Mouse (Mus musculus): ENCODE data around the gene Ppp1r10.
"Not testable (repeated sequence)": the region's sequence is repeated elsewhere in the genome, so short reads cannot be mapped to it uniquely, and the experiment has no call there.

Gene Ppp1r10

GRCm38 (mm10) chr17:35930627-35931026, 14.4 kb downstream of the Ppp1r10 start:
- DNase-seq (ENCODE audit: low spot score) = no peak

DNA sequence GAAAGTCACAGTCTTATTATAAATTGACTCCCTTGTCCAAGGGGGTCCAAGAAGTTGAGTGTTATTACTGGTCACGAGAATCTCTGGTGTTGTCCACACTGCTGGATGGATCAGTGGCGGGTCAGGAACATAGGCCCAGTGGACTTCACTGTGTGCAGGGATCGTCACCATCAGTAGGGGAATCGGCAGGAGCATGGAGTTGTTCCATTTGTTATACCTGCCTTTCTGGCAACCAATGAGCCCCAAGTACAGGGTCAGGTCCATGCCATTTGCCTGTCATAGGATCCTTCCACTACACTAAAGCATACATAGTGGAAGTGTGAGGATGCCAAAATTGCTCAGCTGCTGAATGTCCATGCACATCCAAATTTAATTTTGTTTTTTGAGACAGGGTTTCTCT, 16.4 kb downstream of the Ppp1r10 start:
- no peak for DNase-seq (ENCODE audit: low spot score)

DNA sequence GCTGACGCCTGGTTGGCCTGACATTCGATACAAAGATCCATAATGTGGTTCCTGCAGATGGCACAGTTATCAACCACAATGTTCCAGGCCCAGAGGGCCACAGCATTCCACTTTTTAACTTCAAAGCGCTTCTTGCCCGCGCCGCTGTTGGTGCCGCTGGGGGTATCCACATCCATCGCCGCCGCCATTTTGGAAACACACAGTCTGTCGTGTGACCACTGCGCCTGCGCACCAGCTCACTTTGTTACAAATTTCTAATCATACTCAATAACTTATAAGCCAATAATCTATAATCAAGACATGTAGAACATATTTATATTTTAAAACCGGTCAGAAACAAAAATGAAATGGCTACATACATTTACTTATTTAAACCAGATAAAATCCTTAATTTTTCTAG, 19.5 kb downstream of the Ppp1r10 start:
- DNase-seq (ENCODE audit: low spot score) = not testable (repeated sequence)

- DNase-seq (ENCODE audit: low spot score) = no peak
Observed at GRCm38 (mm10) chr17:35937700-35938348, 21.6 kb downstream of the Ppp1r10 start.

DNA sequence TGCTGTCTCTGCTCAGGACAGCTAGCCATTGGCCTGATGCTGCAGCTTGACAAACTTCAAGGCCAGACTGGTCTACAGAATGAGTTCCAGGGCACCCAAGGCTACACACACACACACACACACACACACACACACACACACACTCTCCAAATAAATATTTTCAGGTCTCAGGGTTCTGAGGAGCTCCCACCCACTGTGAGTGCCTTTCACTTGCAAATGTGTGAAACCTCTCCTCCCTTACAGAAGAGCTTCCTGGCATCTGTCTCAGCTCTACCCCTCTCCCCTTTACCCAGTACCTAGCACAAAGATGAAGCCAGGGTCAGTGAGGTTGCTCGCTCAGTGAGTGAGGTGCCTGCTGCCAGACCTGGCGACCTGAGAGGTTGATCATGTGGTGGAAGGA, 22.9 kb downstream of the Ppp1r10 start:
- no peak for DNase-seq (ENCODE audit: low spot score)

GRCm38 (mm10) chr17:35939941-35940340, 23.7 kb downstream of the Ppp1r10 start:
- no peak for DNase-seq (ENCODE audit: low spot score)

DNA sequence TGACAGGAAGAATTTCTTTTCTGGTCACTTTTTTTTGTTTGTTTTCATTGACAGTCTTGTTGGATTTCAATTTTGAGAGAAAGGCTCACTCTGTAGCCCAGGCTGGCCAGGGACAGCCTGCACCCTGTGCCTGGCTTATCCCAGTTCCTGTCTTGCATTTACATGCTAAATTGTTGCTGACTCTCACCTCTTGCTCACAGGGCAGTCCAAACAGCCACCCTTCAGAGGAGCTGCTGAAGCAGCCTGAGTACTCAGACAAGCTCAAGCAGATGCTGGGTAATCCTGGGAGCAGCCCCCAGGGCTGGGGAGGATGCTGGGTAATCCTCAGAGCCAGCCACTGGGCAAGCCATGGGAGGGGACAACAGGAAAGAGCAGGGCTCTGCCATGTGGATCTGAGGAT, 34.7 kb downstream of the Ppp1r10 start:
- DNase-seq (ENCODE audit: low spot score) = not testable (repeated sequence)

GRCm38 (mm10) chr17:35952559-35952958, 36.3 kb downstream of the Ppp1r10 start:
- not testable (repeated sequence) for DNase-seq (ENCODE audit: low spot score)

- no peak for DNase-seq (ENCODE audit: low spot score)
Observed at GRCm38 (mm10) chr17:35954665-35955064, 38.4 kb downstream of the Ppp1r10 start.

GRCm38 (mm10) chr17:35958533-35959223, 42.4 kb downstream of the Ppp1r10 start:
- DNase-seq (ENCODE audit: low spot score) = no peak

GRCm38 (mm10) chr17:35963279-35963678, 47.0 kb downstream of the Ppp1r10 start:
- no peak for DNase-seq (ENCODE audit: low spot score)

DNA sequence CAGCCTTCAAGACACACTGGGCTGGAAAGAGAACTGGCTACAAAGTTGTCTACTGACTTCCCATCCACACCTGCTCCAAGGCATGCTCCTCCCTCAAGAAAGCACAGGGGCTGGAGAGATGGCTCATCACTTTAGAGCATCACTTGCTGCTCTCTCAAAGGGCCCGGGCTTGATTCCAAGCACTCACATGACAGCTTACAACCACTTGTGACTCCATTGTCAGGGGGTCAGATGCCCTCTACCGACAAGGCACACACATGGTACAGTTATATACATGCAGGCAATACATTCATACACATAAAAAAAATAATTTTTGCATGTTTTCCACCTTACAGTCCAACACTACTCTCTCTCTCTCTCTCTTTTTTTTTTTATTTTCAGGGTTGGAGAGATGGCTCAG, 51.4 kb downstream of the Ppp1r10 start:
- no peak for DNase-seq (ENCODE audit: low spot score)

- peak; percentile 98 for DNase-seq (ENCODE audit: low spot score)
Observed at GRCm38 (mm10) chr17:35969418-35970389, 53.5 kb downstream of the Ppp1r10 start, which contains the start of gene Abcf1. Abcf1 (minus strand) TSS chr17:35969761.

DNA sequence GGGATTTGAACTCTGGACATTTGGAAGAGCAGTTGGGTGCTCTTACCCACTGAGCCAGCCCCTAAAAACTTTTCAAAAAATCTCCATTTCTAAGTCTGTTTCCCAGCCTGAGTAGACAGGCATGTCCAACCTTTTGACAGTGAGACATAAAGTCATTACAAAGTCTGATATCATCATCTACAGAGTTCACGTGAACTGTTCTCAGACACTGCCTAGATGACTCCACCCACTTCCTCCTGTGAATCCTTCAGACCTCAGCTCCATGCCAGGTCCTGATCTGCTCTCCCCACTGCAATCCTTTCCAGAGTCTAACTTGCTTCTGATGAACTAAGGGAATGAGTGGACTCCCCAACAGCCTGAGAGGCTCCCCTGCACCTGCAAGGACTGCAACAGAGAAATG, 55.9 kb downstream of the Ppp1r10 start:
- no peak for DNase-seq (ENCODE audit: low spot score)

- DNase-seq (ENCODE audit: low spot score) = peak; percentile 36
Observed at GRCm38 (mm10) chr17:35978811-35979400, 62.7 kb downstream of the Ppp1r10 start.

DNA sequence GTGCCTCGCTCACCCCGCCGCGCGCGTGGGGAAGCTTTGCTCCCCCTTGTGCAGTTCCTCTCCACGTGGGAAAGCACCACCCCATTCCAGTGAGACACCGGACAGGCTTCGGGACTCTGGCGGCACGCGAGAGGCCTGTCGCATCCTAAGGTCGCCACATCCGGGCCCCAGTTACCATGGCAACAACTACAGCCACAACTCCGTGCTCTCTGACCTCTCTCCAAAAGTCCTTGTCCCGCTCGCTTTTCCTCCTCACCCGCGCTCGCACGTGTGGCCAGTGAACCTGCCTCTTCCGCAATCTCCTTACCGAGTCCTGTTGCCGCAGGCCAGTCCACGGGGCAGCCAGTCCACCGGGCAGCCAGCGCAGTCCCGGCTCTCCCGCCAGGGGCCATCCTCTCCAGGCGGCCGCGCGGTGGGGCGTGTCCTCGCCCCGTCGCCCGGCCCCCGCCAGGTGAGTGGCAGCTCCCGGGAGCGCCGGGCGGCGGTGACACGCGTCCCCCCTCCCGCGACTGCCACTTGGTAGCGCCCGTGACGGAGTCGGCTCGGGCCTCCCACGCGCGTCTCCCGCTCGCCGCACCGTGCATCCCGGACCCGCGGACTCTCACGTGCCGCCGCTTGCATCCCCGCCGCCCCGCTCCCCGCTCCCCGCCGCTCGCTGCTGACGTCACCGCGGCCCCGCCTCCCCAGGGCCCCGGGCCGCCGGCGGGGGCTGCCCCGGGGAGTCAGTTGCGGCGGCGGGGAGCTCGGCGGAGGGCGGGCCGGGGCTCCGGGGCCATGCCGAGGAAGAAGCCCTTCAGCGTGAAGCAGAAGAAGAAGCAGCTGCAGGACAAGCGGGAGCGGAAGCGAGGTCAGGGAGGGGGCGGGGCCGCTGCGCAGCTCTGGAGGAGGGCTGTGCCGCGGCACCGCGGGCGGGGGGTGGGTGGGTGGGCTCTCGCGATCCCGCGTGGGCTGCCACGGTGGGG, 63.4 kb downstream of the Ppp1r10 start, which contains the start of the genes Gnl1 and Prr3:
Gene Gnl1, plus strand, starts transcription at position 451 of the 962 bp plus-strand sequence.
Gene Prr3, minus strand, starts transcription at position 836 of the 962 bp plus-strand sequence.
- peak; percentile 52 for DNase-seq (ENCODE audit: low spot score)

- DNase-seq (ENCODE audit: low spot score) = no peak
Observed at GRCm38 (mm10) chr17:35980363-35980754, 64.1 kb downstream of the Ppp1r10 start.

DNA sequence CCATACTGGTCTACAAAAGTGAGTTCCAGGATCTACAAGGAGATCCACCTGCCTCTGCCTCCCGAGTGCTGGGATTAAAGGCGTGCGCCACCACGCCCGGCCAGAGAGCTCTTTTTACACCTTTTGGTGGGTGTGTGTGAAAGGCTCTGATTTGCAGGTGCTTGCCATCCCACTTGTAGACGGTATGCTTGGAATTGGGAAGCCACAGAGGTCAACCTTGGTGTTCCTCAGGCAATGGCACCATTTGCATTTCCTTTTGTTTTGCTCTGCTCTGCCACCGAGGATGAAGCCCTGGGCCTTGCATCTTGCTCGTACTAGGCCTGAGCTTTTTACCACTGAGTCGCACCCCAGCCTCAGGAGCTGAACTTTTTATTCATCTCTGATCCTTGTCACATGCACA, 65.5 kb downstream of the Ppp1r10 start:
- no peak for DNase-seq (ENCODE audit: low spot score)
